Mouse (Mus musculus) liver, adult 2 months (tissue): ENCODE data around the gene Plcl2. TPM values are rescaled to one million over a fixed set of nuclear protein-coding genes. Genes with fewer than 3 reads are reported as not detected.

Source experiments
- DNase-seq: peaks from one replicate; pipeline ENCODE4 v3.0.0-alpha.2; 2011; ENCODE audit warnings: low read depth, low spot score; ENCODE audit errors: extremely low read depth
- H3K27ac ChIP-seq: fragments of 200-500 bp; replicated peaks from 2 replicates; pipeline ENCODE4 v1.5.1; 2012; ENCODE audit warnings: low read depth, mild to moderate bottlenecking, control low read depth, inconsistent platforms, low read length; ENCODE audit not compliant: insufficient read depth
- H3K27me3 ChIP-seq: fragments of 200-500 bp; 2 replicates; pipeline ENCODE4 v1.6.1; 2012; ENCODE audit warnings: mild to moderate bottlenecking, moderate library complexity, low read length, inconsistent platforms; ENCODE audit not compliant: control insufficient read depth, insufficient read depth
- H3K36me3 ChIP-seq: fragments of 200-500 bp; 2 replicates; pipeline ENCODE4 v1.6.1; 2012; ENCODE audit warnings: low read length, inconsistent platforms; ENCODE audit not compliant: control insufficient read depth, insufficient read depth
- H3K4me1 ChIP-seq: fragments of 200-500 bp; 2 replicates; pipeline ENCODE4 v1.6.1; 2011; ENCODE audit warnings: low read length; ENCODE audit not compliant: control insufficient read depth, insufficient read depth
- H3K4me3 ChIP-seq: fragments of 200-500 bp; 2 replicates; pipeline ENCODE4 v1.5.1; 2011; ENCODE audit warnings: low read depth, mild to moderate bottlenecking, control low read depth, low read length, moderate library complexity; ENCODE audit not compliant: insufficient read depth
- H3K79me2 ChIP-seq: fragments of 200-500 bp; 2 replicates; pipeline ENCODE4 v1.6.1; 2012; ENCODE audit warnings: inconsistent platforms, mild to moderate bottlenecking, low read length, moderate library complexity; ENCODE audit not compliant: control insufficient read depth, insufficient read depth
- H3K9ac ChIP-seq: fragments of 200-500 bp; 2 replicates; pipeline ENCODE4 v1.6.1; 2012; ENCODE audit warnings: low read depth, mild to moderate bottlenecking, control low read depth, inconsistent platforms, low read length
- CTCF ChIP-seq: fragments of 200-500 bp; IDR thresholded peaks from 2 replicates; pipeline ENCODE4 v1.5.1; 2011; ENCODE audit warnings: low read depth, low read length, control low read depth
- POLR2A ChIP-seq: fragments of 200-500 bp; IDR thresholded peaks from 2 replicates; pipeline ENCODE4 v1.6.1; 2011; ENCODE audit warnings: low read length, control low read depth; ENCODE audit not compliant: insufficient read depth; ENCODE audit errors: extremely low read depth
- WGBS: fragments of 180-500 bp; shearing (Covaris S2); methylation state at CpG from one replicate; pipeline ENCODE4 v1.1.7; 2018; 5-methylcytosine and 5-hydroxymethylcytosine counted together
- polyA plus RNA-seq: library from polyadenylated mRNA; depleted of rRNA; stranded (reverse); fragments of >200 nt; gene quantifications from 2 replicates; pipeline ENCODE4 v1.2.3, GENCODE M21; 2012
- total RNA-seq: library from RNA; depleted of rRNA; stranded (reverse); fragments of >200 nt; gene quantifications from 2 replicates; pipeline ENCODE4 v1.2.3, GENCODE M21; 2014

Gene Plcl2
- total and polyA plus RNA-seq, 2 experiments, result 4.2 to 12.4 TPM

DNA sequence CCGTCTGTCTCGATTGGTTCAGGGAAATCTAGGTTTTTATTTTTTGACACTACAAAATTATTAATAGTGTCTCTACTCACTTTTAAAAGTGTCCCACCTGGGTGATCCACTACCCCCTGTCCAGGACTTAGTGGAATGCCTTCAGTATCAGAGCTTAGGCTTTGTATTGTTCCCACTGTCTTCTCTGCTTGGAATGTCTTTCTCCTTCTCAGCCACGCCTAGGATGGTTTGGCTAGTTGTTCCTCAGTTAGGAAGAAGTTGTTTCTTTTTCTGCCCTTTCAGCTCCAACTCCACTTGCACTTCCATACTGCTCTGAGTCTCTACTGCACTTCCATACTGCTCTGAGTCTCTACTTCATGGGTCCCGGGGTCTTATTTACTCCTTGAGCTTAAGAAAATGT is 6.7 kb downstream of the Plcl2 start:
- whole genome bisulfite sequencing, result 92% methylated on average over 4 of the region's 4 CpGs

DNA sequence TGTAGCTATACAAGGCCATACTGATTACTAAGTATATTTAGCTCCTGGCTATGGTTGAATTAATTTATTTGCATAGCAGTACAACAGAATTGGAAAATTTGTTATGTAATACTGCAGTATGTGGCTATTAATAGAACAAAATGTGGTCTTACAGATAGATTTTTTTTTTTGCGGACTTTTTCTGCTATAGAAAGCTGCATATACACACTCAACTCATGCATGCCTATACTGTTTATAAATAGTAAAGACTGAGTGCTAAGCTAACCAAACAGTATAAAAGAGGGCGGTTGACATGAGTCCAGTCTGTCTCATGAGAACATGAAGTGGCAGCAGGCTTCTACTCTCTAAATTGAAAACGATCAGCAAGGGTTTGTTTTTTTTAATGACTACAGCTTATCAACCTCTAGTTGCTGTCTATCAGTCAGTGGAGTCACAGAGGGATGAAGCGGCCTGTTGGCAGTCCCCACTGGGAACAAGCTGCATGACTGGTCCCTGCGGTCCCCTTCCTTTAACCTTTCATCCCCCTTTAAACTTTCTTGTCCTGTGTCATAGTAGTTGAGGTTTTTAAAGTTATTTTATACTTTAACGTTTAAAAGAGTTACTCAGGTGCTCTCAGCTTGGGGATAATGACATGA is 8.7 kb downstream of the Plcl2 start:
- TF ChIP-seq POLR2A, result no peak
- TF ChIP-seq CTCF, result no peak
- Histone ChIP-seq H3K79me2 (peaks cover 23% of the 10 kb centered on the region), H3K36me3 (no peaks in the 10 kb centered on the region), H3K27me3 (no peaks in the 10 kb centered on the region), H3K9ac (no peak overlapping the region), H3K4me3 (no peak overlapping the region), H3K4me1 (peaks cover 12% of the 10 kb centered on the region; the same call in 1 of the 2 replicates), H3K27ac (no peak overlapping the region)
- 74% methylated on average over 6 of the region's 6 CpGs for WGBS
- DNase-seq, result no peak

More for the DNA sequence above, 6.7 kb downstream of the Plcl2 start:
- H3K27ac ChIP-seq, result no peak overlapping the region
- no peaks in the 10 kb centered on the region for H3K36me3 ChIP-seq
- no peaks in the 10 kb centered on the region for H3K27me3 ChIP-seq
- no peak for DNase-seq
- H3K9ac ChIP-seq, result no peak overlapping the region
- H3K79me2 ChIP-seq, result peaks cover 20% of the 10 kb centered on the region
- no peak for TF ChIP-seq CTCF
- peaks cover 14% of the 10 kb centered on the region for H3K4me1 ChIP-seq
- no peak overlapping the region for H3K4me3 ChIP-seq

DNA sequence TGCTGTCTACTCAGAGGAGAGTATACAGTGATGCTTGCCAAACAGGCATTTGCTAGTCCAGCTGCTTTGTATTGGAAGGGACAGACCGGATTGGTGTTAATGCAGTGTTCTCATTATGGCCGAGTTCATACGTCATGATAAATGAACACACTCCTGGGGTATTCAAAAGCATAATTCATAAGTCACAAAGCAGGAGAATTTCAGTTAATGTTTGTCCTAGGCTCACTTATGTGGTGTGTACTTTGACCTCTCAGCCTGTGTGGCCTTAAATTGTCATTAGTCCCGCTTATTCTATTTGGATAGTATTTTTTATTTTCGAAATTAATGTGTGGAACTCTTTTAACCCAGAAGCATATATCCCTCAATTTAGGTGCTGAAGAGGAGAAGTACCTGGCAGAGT is 10.4 kb downstream of the Plcl2 start:
- Histone ChIP-seq H3K9ac (peak overlapping the region; percentile 35; the same call in 1 of the 2 replicates), H3K27me3 (no peaks in the 10 kb centered on the region)
- TF ChIP-seq CTCF (no peak), POLR2A (no peak)

DNA sequence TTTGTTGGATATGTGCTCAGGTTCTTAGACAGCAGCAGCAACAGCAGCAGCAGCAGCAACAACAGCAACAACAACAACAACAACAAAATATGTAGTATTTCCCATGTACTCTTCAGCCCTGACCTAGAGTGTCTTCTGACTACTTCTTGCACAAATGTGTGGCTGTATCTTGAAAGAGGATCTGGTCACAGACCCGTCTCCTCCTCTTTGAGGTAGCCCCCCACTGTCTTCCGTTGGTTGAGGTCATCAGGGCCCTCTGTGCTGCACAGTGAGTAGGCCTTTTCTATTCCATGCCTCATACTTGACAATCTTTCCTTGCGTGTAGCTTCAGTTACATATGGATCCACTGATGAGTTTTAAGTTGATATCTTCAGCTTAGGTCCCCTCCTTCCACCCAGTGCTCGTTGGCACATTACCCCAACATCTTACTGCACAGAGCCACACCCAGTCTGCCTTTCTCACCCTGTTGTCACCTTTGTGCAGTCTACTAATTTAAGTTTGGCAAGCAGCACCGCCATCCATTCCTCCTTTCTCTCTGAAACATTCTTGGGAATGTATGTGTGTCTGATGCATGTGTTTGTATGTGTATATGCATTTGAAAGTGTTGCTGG is 13.4 kb downstream of the Plcl2 start:
- no peak for TF ChIP-seq CTCF
- TF ChIP-seq POLR2A, result no peak
- Histone ChIP-seq H3K27ac (no peak overlapping the region), H3K36me3 (no peaks in the 10 kb centered on the region), H3K4me3 (no peak overlapping the region), H3K79me2 (peaks cover 12% of the 10 kb centered on the region; the same call in 1 of the 2 replicates), H3K9ac (no peak overlapping the region), H3K4me1 (peaks cover 7% of the 10 kb centered on the region; the same call in 1 of the 2 replicates), H3K27me3 (no peaks in the 10 kb centered on the region)
- no peak for DNase-seq
- WGBS, result 95% methylated on average over 5 of the region's 5 CpGs

More for the DNA sequence above, 10.4 kb downstream of the Plcl2 start:
- peak overlapping the region; percentile 60 for H3K27ac ChIP-seq
- H3K79me2 ChIP-seq, result peaks cover 15% of the 10 kb centered on the region; the same call in 1 of the 2 replicates
- 43% methylated on average over 5 of the region's 5 CpGs for WGBS
- H3K4me1 ChIP-seq, result peaks cover 9% of the 10 kb centered on the region; the same call in 1 of the 2 replicates
- no peaks in the 10 kb centered on the region for H3K36me3 ChIP-seq
- H3K4me3 ChIP-seq, result no peak overlapping the region
- DNase-seq, result peak; percentile 75

DNA sequence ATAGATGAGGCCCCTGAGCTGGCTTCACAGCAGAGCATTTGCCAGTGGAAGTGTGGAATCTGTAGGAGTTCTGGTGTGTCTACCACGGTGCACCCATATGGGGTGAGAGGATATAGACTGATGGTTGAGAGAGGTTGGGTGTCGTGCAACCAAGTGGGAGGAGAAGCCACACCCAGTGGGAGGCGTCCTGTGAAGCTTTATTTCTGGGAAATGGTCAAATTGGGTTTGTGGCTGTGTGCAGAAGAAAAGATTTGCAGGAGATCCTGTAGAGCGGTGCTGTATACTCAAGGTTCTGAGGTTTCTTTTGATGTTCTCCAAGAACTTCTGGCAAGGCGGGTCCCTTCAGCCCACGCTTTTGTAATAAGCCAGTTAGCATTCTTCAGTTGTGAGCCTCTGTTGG is 15.8 kb downstream of the Plcl2 start:
- WGBS, result 86% methylated on average over 6 of the region's 6 CpGs
- Histone ChIP-seq H3K79me2 (peaks cover 9% of the 10 kb centered on the region; the same call in 1 of the 2 replicates), H3K9ac (no peak overlapping the region), H3K4me1 (no peaks in the 10 kb centered on the region; the same call in 1 of the 2 replicates), H3K4me3 (no peak overlapping the region), H3K27ac (no peak overlapping the region), H3K36me3 (no peaks in the 10 kb centered on the region), H3K27me3 (no peaks in the 10 kb centered on the region)
- DNase-seq, result no peak
- no peak for TF ChIP-seq CTCF

DNA sequence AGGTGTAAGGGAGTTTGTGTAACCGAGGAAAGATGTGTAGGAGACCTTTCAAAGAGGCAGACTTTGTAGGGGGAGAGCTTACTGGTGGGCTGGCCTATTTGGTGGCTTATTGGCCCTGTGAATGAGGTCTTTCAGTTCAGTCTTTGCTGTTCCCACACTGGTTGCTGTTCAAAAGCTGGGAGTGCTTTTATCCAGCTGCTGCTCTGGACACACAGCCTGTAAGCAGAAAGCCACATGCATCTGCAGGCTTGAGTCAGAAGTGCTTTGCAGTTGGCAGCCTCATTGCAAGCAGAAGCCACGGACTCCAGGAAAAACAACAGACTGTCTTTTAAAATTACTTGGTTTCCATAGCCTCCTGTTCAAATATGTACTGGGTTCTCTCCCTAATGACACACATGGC is 16.6 kb downstream of the Plcl2 start:
- no peak overlapping the region for H3K27ac ChIP-seq
- no peaks in the 10 kb centered on the region for H3K36me3 ChIP-seq
- 80% methylated on average over 2 of the region's 2 CpGs for WGBS
- TF ChIP-seq CTCF, result no peak
- TF ChIP-seq POLR2A, result no peak
- no peaks in the 10 kb centered on the region for H3K27me3 ChIP-seq
- no peak overlapping the region for H3K4me3 ChIP-seq
- peaks cover 12% of the 10 kb centered on the region; the same call in 1 of the 2 replicates for H3K79me2 ChIP-seq
- no peaks in the 10 kb centered on the region for H3K4me1 ChIP-seq
- H3K9ac ChIP-seq, result no peak overlapping the region
- no peak for DNase-seq
